Mouse (Mus musculus): Measurements from ENCODE around the gene Ccdc124.

DNA sequence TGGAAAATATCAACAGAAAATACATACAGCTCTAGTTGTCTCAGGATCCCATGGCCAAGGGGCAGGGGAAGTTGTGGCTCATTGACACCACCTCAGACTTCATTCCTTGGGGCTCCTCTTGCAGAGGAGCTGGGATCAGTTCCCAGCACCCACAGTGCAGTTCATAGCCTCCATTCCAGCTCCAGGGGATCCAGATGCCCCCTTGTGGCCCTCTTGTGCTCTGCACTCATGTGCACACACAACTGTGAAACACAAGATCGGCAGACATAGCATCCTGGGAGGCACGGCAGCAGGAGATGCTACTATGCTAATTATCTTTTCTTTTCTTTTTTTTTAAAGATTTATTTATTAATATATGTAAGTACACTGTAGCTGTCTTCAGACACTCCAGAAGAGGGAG is 46.7 kb downstream of the Ccdc124 start:
- TF ChIP-seq HCFC1 (IDR thresholded peaks at IDR 0.05; ENCODE audit: low read depth, low read length) (no peak), POLR2AphosphoS5 (IDR thresholded peaks at IDR 0.05; ENCODE audit: borderline replicate concordance, low read depth, low read length) (no peak), CTCF (IDR thresholded peaks at IDR 0.05 in 2 of 3, conservative IDR thresholded peaks at IDR 0.05 in 1 of 3; ENCODE audit: control insufficient read depth in 1 of 3, insufficient read depth in 1 of 3, low read depth in 2 of 3, low read length in 3 of 3, poor library complexity in 1 of 3, severe bottlenecking in 1 of 3) (peak; percentile 46 to 50 (median 49)), ZMIZ1 (IDR thresholded peaks at IDR 0.05; ENCODE audit: low read depth, low read length) (no peak), CHD1 (IDR thresholded peaks at IDR 0.05; ENCODE audit: low read depth, low read length) (no peak)

All from MEL (cell line).